Mouse (Mus musculus): ENCODE data around the gene Gm1113.

Gene Gm1113

GRCm38 (mm10) chr9:35529141-35529540 lies 11.1 kb upstream of the Gm1113 start:
- no peak for DNase-seq (ENCODE audit: low spot score)

DNA sequence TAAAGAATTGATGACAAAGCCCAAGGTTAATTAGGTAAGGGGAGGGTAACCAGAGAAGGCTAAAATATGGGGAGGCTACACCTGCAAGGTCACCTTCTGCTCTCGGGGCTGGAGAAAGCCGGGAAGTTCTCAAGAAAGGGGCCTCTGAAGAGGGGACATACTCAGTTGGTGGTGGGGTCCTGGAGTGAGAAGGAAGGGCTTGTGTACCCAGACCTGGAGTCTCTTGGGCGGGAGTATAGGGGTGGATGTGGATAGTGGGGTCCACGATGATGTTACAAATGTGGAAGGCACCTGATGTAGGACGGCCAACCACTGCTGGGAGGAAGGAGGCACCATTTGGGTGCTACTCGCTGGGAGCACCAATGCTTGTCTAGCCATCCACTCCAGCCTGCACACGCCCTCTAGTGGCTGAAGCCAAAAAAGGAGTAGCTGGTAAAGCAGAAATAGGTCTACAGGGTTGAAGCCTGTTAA lies 5.9 kb upstream of the Gm1113 start:
- peak; percentile 57 for DNase-seq (ENCODE audit: low spot score)

GRCm38 (mm10) chr9:35523541-35523940 lies 5.5 kb upstream of the Gm1113 start:
- DNase-seq (ENCODE audit: low spot score): no peak

GRCm38 (mm10) chr9:35522821-35523515 lies 4.9 kb upstream of the Gm1113 start:
- DNase-seq (ENCODE audit: low spot score): no peak

DNA sequence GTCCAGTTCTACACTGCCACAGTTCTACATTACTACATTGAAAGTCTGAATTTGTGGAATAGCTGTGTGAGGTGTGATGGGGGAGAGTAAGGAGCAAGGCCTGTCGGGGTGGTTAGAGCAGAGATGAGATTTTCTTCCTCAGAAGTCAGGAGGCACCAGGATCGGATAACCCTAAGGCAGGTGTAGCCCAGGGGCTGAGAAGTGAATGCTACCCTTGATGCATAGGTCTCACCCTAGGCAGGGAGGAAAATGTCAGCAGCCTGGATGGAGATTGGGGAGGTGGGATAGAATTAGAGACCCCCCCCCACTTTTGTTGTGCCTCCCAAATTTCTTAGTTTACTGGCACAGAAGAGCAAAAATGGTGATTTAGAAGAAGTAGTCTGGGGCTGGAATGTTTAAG lies 4.2 kb upstream of the Gm1113 start:
- no peak for DNase-seq (ENCODE audit: low spot score)

DNA sequence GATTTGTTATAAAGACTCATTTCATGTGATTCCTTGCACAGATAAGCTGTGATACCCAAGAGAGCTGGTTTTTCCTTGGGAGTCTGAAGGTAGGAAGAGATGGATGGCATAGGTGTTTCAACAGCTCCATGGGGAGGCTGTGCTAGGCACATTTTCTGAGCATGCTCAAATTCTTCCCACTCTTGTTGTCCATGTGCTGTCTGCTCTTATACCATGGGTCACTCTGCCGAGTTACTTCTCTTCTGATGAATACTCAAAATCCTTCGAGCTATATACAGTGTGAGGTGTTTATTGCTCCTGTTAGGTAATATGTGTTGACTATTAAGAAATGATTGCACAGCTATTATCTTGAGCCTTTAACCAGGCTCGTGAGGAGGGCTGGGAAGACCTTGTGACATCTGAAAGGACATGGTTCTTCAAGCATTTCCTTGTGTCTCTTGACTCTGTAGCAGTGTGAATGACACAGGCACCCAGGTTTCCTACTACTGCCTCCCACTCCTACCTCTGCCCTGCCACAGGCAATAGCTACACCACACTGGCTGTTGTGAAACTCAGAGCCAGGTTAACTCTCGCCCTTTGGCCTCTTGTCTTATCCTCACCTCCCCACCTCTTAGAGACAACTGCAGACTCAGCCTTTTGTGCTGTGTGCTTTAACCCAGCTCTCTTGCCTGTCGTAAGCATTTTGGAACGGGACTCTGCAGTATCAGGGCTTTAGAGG lies 2.7 kb upstream of the Gm1113 start:
- no peak for DNase-seq (ENCODE audit: low spot score)

GRCm38 (mm10) chr9:35516711-35517110 lies 1.4 kb downstream of the Gm1113 start:
- DNase-seq (ENCODE audit: low spot score): no peak

DNA sequence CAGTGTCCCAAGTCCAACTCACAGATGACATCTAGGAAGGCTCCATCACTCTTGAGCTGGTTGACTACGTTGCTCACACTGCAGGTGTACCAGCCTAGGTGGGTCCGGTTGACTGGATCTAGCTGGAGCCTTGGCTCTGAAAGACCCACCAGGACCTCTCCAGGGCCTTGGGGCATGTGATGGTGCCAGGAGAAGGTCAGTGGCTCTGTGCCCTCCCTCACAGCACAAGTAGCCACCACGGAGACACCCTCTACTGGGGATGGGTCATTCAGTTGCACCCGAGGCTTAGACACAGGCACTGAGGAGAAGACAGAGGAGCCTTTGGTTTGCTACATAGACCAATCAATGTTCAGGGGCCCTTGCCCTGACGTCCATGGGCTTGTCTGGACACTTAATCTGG lies 1.9 kb downstream of the Gm1113 start:
- no peak for DNase-seq (ENCODE audit: low spot score)

DNA sequence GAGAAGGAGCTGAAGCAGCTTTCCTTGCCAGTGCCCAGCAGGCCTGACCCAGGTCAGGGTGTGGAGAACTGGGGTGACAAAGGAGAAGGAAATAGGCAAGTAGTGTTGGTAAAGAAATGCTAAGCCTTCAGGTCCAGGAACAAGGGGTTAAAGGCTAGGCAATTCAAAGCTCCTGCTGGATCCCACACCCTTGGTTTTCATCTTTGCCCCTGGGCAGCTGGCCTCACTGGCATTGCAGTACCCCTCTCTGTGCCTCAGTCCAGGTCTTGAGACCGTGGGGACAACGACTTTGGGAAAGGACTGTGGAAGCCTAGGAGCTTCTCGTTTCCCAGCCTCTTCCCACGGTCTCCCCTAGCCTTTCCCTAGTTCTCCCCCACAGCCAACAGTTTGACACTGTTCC lies 4.2 kb downstream of the Gm1113 start:
- DNase-seq (ENCODE audit: low spot score): no peak

DNA sequence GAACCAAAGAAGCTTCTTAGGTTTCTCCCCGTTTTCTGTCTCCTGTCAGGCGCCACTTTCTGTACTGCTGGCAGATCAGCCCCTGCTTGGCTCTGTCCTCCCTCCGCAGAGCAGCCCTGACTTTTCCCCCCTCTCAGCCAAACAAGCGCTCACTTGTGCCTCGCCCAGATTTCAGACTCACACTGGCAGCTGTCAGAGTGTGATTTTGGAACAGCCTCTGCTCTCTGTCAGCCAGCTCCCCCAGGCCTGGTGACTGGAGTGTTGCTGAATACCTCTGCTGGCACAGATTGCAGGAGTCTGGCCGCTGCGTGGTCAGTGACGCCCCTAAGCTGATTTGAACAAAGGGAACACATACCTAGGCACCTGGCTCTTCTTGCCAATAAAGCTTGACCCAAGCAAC lies 9.8 kb downstream of the Gm1113 start:
- DNase-seq (ENCODE audit: low spot score): no peak

GRCm38 (mm10) chr9:35502361-35503000 lies 15.6 kb downstream of the Gm1113 start:
- no peak for DNase-seq (ENCODE audit: low spot score)

DNA sequence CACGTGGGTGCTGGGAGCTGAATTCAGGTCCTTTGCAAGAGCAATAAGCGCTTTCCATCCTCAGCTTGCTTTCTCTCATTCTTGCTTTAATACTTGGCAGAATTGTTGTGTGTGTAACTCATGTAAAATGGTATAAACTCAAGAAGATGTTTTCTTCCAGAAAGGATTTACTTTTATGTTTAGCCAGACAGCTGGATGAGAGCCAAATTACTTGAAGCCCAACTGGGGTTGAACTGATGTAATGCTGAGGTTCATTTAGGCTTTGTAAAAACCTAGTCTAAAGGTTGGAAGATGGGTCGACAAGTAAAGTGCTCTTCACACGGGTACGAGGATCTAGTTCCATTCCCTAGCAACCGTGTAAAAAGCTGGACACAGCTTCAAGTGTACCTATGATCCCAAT lies 18.1 kb downstream of the Gm1113 start:
- DNase-seq (ENCODE audit: low spot score): no peak

GRCm38 (mm10) chr9:35495471-35495870 lies 22.6 kb downstream of the Gm1113 start:
- DNase-seq (ENCODE audit: low spot score): peak; percentile 45

- no peak for DNase-seq (ENCODE audit: low spot score)
These were observed 23.1 kb downstream of the Gm1113 start for GRCm38 (mm10) chr9:35494937-35495336.

- no peak for DNase-seq (ENCODE audit: low spot score)
These were observed 24.4 kb downstream of the Gm1113 start for GRCm38 (mm10) chr9:35493733-35494092.

DNA sequence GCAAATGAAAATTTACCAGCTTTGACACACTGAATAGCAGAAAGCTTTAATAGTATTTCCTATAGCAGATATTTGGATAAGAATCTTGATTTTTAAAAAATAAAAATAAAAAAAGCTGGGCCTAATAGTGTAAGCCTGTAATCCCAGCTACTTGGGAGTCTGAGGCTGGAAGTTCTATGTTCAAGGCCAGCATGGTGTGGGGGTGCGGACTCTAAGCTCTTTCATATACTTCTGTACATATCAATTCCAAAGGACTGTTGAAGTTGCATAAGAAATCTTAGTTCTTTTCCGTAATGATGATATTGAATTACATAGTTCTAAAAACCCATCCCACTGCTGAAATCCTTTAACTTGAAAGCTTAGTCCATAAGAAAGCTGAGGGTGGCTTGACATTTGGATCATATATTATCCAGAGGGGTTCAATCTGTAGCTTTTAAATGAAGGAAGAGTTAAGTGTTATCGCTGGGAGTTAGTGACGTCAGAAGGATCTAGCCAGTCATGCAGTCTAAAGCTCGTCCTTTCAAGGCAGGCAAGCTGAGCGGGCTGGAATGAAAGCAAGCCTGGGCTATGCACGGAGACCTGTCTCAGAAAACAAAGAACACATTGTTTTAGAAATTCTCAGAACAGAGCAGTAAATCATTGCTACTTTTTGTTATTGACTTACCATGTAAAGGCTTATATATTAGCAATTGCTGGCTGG lies 24.9 kb downstream of the Gm1113 start:
- no peak for DNase-seq (ENCODE audit: low spot score)

DNA sequence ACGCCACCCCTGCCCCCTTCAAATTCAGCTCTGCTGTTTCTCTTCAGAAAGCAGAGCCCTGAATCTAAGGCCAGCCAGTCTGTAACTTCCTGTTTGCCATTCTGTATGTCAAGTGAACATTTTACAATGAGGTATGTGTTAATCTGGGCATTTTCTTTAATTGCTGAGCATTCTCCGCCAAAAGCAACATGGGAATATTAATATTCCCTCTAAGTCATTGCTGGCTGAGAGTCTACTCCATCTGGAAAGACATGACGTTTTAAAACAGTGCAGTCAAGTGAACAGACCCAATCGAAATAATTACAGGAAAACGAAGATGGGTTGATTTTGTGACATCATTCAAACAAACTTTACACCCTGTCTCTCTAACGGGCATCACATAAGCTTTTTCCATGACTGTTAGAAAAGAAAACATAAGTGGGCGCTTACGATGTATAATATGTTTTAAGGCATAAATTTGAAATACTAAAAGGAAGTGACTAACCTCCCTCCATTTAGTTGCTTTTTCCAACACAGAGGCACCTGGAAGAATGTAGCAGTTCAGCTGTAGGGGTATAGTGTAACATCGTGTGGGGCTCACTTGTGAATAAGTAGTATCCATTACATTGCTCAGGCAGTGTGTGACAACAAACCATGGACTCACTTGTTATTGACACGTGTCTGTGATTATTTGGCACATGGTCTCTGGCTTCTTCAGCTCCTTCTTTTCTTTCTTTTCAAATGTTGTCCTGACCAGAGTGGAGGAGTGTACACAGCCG lies 26.8 kb downstream of the Gm1113 start:
- no peak for DNase-seq (ENCODE audit: low spot score)

DNA sequence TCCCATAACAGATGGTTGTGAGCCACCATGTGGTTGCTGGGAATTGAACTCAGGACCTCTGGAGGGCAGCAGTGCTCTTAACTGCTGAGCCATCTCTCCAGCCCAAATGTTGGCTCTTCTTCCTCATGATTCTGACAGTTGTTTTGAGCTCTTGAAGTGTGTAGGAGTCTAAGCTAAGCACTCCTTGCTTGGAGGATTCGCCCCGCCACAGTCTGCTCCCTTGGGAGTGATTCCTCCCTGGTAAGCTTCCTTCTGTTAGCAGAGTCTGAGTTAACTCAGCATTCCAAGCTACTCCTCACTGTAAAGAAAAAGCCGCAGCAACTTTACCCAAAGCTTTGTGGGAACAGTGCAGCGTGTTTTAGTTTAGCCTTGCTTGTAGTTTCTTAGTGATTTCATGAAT lies 29.6 kb downstream of the Gm1113 start:
- DNase-seq (ENCODE audit: low spot score): no peak

DNA sequence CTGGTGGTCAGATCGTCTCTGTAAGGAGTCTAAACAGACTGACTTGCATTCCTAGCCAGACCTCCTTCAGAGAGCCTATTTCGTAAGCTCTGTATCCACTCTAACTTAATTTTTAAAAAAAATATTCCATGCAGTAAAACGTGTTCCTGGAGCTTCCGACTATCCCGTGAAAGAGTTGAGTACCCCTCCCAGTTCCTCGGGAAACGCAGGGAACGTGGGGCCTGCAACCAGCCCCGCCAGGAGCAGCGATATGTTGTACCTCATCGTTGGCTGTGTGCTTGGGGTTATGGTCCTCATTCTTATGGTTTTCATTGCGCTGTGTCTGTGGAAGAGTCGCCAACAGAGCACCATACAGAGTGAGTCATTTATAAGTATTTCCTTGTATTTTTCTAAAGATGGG lies 31.5 kb downstream of the Gm1113 start:
- no peak for DNase-seq (ENCODE audit: low spot score)

- no peak for DNase-seq (ENCODE audit: low spot score)
These were observed 34.1 kb downstream of the Gm1113 start for GRCm38 (mm10) chr9:35483949-35484348.

DNA sequence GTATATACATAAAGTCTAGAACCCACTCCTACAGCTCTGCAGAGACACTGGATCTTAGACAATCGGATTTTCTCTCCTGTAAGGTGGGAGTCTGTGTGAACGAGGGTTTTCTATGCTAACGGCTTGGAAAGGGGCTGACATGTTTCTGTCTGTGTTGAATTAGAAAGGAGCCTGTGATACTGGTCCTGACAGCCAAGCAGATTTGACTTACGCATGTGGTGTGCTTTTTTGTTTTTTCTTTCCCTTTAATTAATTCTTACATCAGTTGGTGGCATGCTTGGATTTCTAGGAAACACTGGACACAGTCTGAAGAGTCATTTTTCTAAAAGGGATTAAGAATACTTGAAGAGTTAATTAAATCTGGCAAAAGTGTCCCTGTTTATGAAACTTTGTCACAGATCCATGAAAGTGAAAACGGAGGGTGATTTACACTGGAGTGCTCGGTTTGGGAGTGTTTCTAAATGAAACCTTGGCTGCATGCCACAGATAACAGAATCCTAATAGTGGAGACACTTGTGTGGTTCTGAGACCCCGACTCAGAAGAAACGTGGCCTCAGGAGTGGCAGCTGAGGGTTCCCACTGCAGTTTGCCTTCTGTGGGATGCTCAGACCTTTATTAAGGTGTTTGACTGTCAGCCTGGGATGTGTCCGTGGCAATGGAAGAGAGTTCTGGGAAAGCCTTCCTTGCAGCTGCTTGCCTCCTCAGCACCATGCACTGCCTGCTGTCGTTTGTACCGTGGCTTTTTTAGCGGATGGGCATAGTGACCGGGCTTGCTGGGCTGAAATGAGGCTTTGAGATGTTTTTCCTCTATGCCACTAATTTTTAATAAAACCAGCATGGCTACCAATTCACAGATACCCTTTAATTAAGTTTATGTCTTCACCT lies 35.8 kb downstream of the Gm1113 start:
- no peak for DNase-seq (ENCODE audit: low spot score)
